Mouse (Mus musculus): ENCODE measurements at regions not wholly inside any gene's neighbourhood (a gene's known extent, or its start where the extent isn't known, plus 50 kb on each side); places are given as distances from the start of the nearest gene placed in this dataset.
A peak's percentile ranks its signal among the peaks of the same experiment; 100 is the strongest.

GRCm38 (mm10) chr17:9796225-9796988, 126.9 kb upstream of the Pabpc6 start:
- ATAC-seq (ENCODE audit: insufficient number of reproducible peaks, insufficient read depth, low FRiP score, low read depth), result no peak
- no peak overlapping the region for H3K27ac ChIP-seq (replicated peaks in 1 of 2; ENCODE audit: control insufficient read depth in 1 of 2, insufficient read depth in 1 of 2, low read depth in 2 of 2, low read length in 2 of 2)
- no peak overlapping the region for H3K4me3 ChIP-seq (ENCODE audit: control insufficient read depth in 1 of 2, insufficient read depth in 1 of 2, low read depth in 1 of 2, low read length in 2 of 2)
- peak overlapping the region; percentile 44; the same call in 1 of the 2 replicates for H3K4me2 ChIP-seq (ENCODE audit: low read length)
- peaks cover 0 to 8% of the 10 kb centered on the region in 2 experiments; a peak in 2 of 4 replicates for H3K4me1 ChIP-seq (ENCODE audit: control insufficient read depth in 2 of 2, insufficient read depth in 2 of 2, low read length in 2 of 2)
- H3K36me3 ChIP-seq (ENCODE audit: control insufficient read depth, insufficient read depth, low read length), result no peaks in the 10 kb centered on the region
- 64% methylated on average over 13 of the region's 13 CpGs for WGBS
- no peak overlapping the region for H3K9ac ChIP-seq (ENCODE audit: low read length)
- no peaks in the 10 kb centered on the region for H3K27me3 ChIP-seq (ENCODE audit: control insufficient read depth, insufficient read depth, low read length)
- peaks cover 4% of the 10 kb centered on the region; the same call in 1 of the 2 replicates for H3K9me3 ChIP-seq (ENCODE audit: control insufficient read depth, low read length)

- H3K4me2 ChIP-seq (ENCODE audit: low read length), result no peak overlapping the region
- no peaks in the 10 kb centered on the region for H3K36me3 ChIP-seq (ENCODE audit: control insufficient read depth, insufficient read depth, low read length)
- WGBS, result 71% methylated on average over 5 of the region's 5 CpGs
- H3K4me1 ChIP-seq (ENCODE audit: control insufficient read depth in 2 of 2, insufficient read depth in 2 of 2, low read length in 2 of 2), result peaks cover 11 to 12% of the 10 kb centered on the region in 2 experiments
- no peak for ATAC-seq (ENCODE audit: insufficient number of reproducible peaks, insufficient read depth, low FRiP score, low read depth)
- H3K27me3 ChIP-seq (ENCODE audit: control insufficient read depth, insufficient read depth, low read length), result no peaks in the 10 kb centered on the region
- H3K9me3 ChIP-seq (ENCODE audit: control insufficient read depth, low read length), result no peaks in the 10 kb centered on the region
- H3K27ac ChIP-seq (replicated peaks in 1 of 2; ENCODE audit: control insufficient read depth in 1 of 2, insufficient read depth in 1 of 2, low read depth in 2 of 2, low read length in 2 of 2), result no peak overlapping the region
- no peak overlapping the region for H3K4me3 ChIP-seq (ENCODE audit: control insufficient read depth in 1 of 2, insufficient read depth in 1 of 2, low read depth in 1 of 2, low read length in 2 of 2)
- no peak overlapping the region for H3K9ac ChIP-seq (ENCODE audit: low read length)
These were observed 109.3 kb upstream of the Pabpc6 start for GRCm38 (mm10) chr17:9778866-9779265.

GRCm38 (mm10) chr17:9777165-9777564, 107.6 kb upstream of the Pabpc6 start:
- H3K9ac ChIP-seq (ENCODE audit: low read length), result no peak overlapping the region
- no peak for ATAC-seq (ENCODE audit: insufficient number of reproducible peaks, insufficient read depth, low FRiP score, low read depth)
- H3K27ac ChIP-seq (replicated peaks in 1 of 2; ENCODE audit: control insufficient read depth in 1 of 2, insufficient read depth in 1 of 2, low read depth in 2 of 2, low read length in 2 of 2), result no peak overlapping the region
- peaks cover 11 to 12% of the 10 kb centered on the region in 2 experiments for H3K4me1 ChIP-seq (ENCODE audit: control insufficient read depth in 2 of 2, insufficient read depth in 2 of 2, low read length in 2 of 2)
- H3K9me3 ChIP-seq (ENCODE audit: control insufficient read depth, low read length), result no peaks in the 10 kb centered on the region
- H3K27me3 ChIP-seq (ENCODE audit: control insufficient read depth, insufficient read depth, low read length), result no peaks in the 10 kb centered on the region
- H3K4me3 ChIP-seq (ENCODE audit: control insufficient read depth in 1 of 2, insufficient read depth in 1 of 2, low read depth in 1 of 2, low read length in 2 of 2), result no peak overlapping the region
- no peak overlapping the region for H3K4me2 ChIP-seq (ENCODE audit: low read length)
- H3K36me3 ChIP-seq (ENCODE audit: control insufficient read depth, insufficient read depth, low read length), result no peaks in the 10 kb centered on the region

GRCm38 (mm10) chr17:9776286-9777016, 106.9 kb upstream of the Pabpc6 start:
- no peak for ATAC-seq (ENCODE audit: insufficient number of reproducible peaks, insufficient read depth, low FRiP score, low read depth)
- Histone ChIP-seq H3K27me3 (ENCODE audit: control insufficient read depth, insufficient read depth, low read length) (no peaks in the 10 kb centered on the region), H3K4me1 (ENCODE audit: control insufficient read depth in 2 of 2, insufficient read depth in 2 of 2, low read length in 2 of 2) (peaks cover 11 to 12% of the 10 kb centered on the region in 2 experiments), H3K36me3 (ENCODE audit: control insufficient read depth, insufficient read depth, low read length) (no peaks in the 10 kb centered on the region), H3K9ac (ENCODE audit: low read length) (no peak overlapping the region), H3K27ac (replicated peaks in 1 of 2; ENCODE audit: control insufficient read depth in 1 of 2, insufficient read depth in 1 of 2, low read depth in 2 of 2, low read length in 2 of 2) (no peak overlapping the region; a peak in 2 of 4 replicates), H3K9me3 (ENCODE audit: control insufficient read depth, low read length) (no peaks in the 10 kb centered on the region), H3K4me2 (ENCODE audit: low read length) (no peak overlapping the region), H3K4me3 (ENCODE audit: control insufficient read depth in 1 of 2, insufficient read depth in 1 of 2, low read depth in 1 of 2, low read length in 2 of 2) (no peak overlapping the region)
- 73% methylated on average over 8 of the region's 9 CpGs for WGBS

- 25% methylated on average over 9 of the region's 9 CpGs for WGBS
- no peak overlapping the region for H3K9ac ChIP-seq (ENCODE audit: low read length)
- H3K36me3 ChIP-seq (ENCODE audit: control insufficient read depth, insufficient read depth, low read length), result no peaks in the 10 kb centered on the region
- no peaks in the 10 kb centered on the region for H3K27me3 ChIP-seq (ENCODE audit: control insufficient read depth, insufficient read depth, low read length)
- no peak overlapping the region for H3K4me3 ChIP-seq (ENCODE audit: control insufficient read depth in 1 of 2, insufficient read depth in 1 of 2, low read depth in 1 of 2, low read length in 2 of 2)
- H3K4me1 ChIP-seq (ENCODE audit: control insufficient read depth in 2 of 2, insufficient read depth in 2 of 2, low read length in 2 of 2), result peaks cover 11 to 12% of the 10 kb centered on the region in 2 experiments
- H3K9me3 ChIP-seq (ENCODE audit: control insufficient read depth, low read length), result no peaks in the 10 kb centered on the region
- no peak for ATAC-seq (ENCODE audit: insufficient number of reproducible peaks, insufficient read depth, low FRiP score, low read depth)
- peak overlapping the region; percentile 52 to 65 for H3K27ac ChIP-seq (replicated peaks in 1 of 2; ENCODE audit: control insufficient read depth in 1 of 2, insufficient read depth in 1 of 2, low read depth in 2 of 2, low read length in 2 of 2)
- peak overlapping the region; percentile 46 for H3K4me2 ChIP-seq (ENCODE audit: low read length)
These were observed 106.2 kb upstream of the Pabpc6 start for GRCm38 (mm10) chr17:9775668-9776151.

- peak overlapping the region; percentile 52 to 65; a peak in 3 of 4 replicates for H3K27ac ChIP-seq (replicated peaks in 1 of 2; ENCODE audit: control insufficient read depth in 1 of 2, insufficient read depth in 1 of 2, low read depth in 2 of 2, low read length in 2 of 2)
- WGBS, result 72% methylated on average over 11 of the region's 11 CpGs
- H3K9me3 ChIP-seq (ENCODE audit: control insufficient read depth, low read length), result no peaks in the 10 kb centered on the region
- peaks cover 11 to 12% of the 10 kb centered on the region in 2 experiments for H3K4me1 ChIP-seq (ENCODE audit: control insufficient read depth in 2 of 2, insufficient read depth in 2 of 2, low read length in 2 of 2)
- H3K9ac ChIP-seq (ENCODE audit: low read length), result no peak overlapping the region
- no peaks in the 10 kb centered on the region for H3K36me3 ChIP-seq (ENCODE audit: control insufficient read depth, insufficient read depth, low read length)
- no peak for ATAC-seq (ENCODE audit: insufficient number of reproducible peaks, insufficient read depth, low FRiP score, low read depth)
- peak overlapping the region; percentile 46; the same call in 1 of the 2 replicates for H3K4me2 ChIP-seq (ENCODE audit: low read length)
- no peak overlapping the region for H3K4me3 ChIP-seq (ENCODE audit: control insufficient read depth in 1 of 2, insufficient read depth in 1 of 2, low read depth in 1 of 2, low read length in 2 of 2)
- no peaks in the 10 kb centered on the region for H3K27me3 ChIP-seq (ENCODE audit: control insufficient read depth, insufficient read depth, low read length)
These were observed 105.5 kb upstream of the Pabpc6 start for GRCm38 (mm10) chr17:9774740-9775629.

- no peak overlapping the region for H3K27ac ChIP-seq (replicated peaks in 1 of 2; ENCODE audit: control insufficient read depth in 1 of 2, insufficient read depth in 1 of 2, low read depth in 2 of 2, low read length in 2 of 2)
- 67% methylated on average over 2 of the region's 2 CpGs for WGBS
- peaks cover 9 to 12% of the 10 kb centered on the region in 2 experiments for H3K4me1 ChIP-seq (ENCODE audit: control insufficient read depth in 2 of 2, insufficient read depth in 2 of 2, low read length in 2 of 2)
- ATAC-seq (ENCODE audit: insufficient number of reproducible peaks, insufficient read depth, low FRiP score, low read depth), result no peak
- no peaks in the 10 kb centered on the region for H3K27me3 ChIP-seq (ENCODE audit: control insufficient read depth, insufficient read depth, low read length)
- H3K9me3 ChIP-seq (ENCODE audit: control insufficient read depth, low read length), result no peaks in the 10 kb centered on the region
- no peaks in the 10 kb centered on the region for H3K36me3 ChIP-seq (ENCODE audit: control insufficient read depth, insufficient read depth, low read length)
- no peak overlapping the region for H3K4me2 ChIP-seq (ENCODE audit: low read length)
- H3K9ac ChIP-seq (ENCODE audit: low read length), result no peak overlapping the region
- H3K4me3 ChIP-seq (ENCODE audit: control insufficient read depth in 1 of 2, insufficient read depth in 1 of 2, low read depth in 1 of 2, low read length in 2 of 2), result no peak overlapping the region
These were observed 104.2 kb upstream of the Pabpc6 start for GRCm38 (mm10) chr17:9773744-9774143.

Data from heart, embryonic 14.5 days (tissue).